Mouse (Mus musculus): Measurements from ENCODE around the gene F12. TPM values are rescaled to one million over a fixed set of nuclear protein-coding genes. Genes with fewer than 3 reads are reported as not detected.

The F12 gene
- polyA plus RNA-seq, 1 experiment from 2014 or later = 0.17 TPM

DNA sequence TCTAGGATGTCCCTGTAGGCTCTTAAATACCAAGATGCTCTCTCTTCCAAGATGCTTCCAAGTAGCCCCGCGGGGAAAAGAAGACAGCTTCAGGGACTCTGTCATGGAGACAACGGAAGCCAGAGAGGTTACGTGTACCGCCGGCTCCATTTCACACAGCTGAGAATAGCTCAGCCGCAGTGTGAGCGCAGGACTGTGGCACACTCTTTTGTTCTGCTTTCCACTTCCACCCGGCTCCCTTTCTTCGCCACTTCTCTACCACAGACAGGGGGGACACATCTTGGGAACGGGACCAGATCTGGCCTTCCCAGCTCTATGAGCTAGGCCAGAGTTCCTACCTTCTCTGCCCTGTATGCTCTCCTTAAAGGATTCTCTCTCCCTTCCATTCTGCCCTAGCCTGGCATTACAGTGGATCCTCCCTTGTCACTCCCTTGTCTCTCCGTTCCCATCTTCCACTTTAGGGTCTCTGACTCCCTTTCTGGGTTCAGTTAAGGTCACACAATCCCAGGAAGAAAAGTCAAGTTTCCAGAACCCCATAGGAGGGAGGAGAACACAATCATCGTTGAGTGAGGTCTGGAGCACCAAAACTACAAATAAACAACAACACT, 20.7 kb downstream of the F12 start:
- Histone ChIP-seq H3K4me1 (replicated peaks) (peaks cover 16% of the 10 kb centered on the region), H3K9me3 (no peaks in the 10 kb centered on the region), H3K27me3 (no peaks in the 10 kb centered on the region), H3K4me3 (no peak overlapping the region), H3K27ac (replicated peaks) (peak overlapping the region; percentile 72), H3K36me3 (no peaks in the 10 kb centered on the region), H3K9ac (0 out of 2 replicates have a peak overlapping the region, but pooled peaks have one; percentile 11), H3K4me2 (peak overlapping the region; percentile 20; the same call in 1 of the 2 replicates)
- 0 out of 2 replicates have a peak, but pooled peaks have one; percentile 23 for ATAC-seq (ENCODE audit: low FRiP score, low read depth)
- WGBS = 55% methylated on average over 13 of the region's 13 CpGs

DNA sequence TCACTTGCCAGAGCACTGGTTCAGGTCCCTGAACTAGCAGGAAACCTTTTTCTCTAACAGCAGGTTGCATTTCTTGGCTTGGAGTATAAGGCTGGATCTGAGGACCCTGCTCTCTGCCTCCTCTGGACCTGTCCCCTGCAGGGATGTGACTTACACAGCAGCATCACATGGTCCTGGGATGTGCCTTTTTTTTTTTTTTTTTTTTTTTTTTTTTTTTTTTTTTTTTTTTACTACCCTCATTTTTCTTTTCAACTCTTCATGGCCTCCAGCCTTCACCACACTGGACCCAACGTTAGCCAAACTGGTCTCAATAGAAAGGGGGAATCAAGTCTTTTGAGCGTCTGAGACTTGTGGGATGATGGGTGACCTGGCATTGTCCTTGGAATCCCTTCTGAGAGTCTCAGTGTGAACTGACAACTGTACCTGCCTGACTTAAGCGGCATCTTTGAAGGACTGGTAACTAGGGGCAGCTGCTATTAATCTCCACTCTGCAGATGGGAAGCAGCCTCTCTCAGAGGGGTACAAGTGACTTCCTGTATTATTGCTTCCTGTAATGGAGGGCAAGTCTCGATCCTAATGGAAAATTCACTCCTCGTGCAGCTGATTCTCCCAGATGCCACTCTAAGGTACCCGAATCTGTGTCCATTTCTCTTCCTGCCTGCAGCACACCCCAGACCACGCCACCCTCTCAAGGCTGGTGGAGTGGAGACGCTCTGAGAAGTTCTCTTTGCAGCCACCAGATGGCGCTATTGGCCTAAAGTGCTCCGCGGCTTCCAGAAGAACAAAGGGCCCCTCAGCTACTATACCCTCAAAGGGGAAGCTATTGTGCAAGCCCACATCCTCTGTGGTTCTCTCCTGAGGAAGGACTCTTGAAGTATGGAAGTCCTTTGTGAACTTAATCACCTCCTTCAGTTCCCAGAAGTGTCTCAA, 21.5 kb downstream of the F12 start:
- Histone ChIP-seq H3K9ac (0 out of 2 replicates have a peak overlapping the region, but pooled peaks have one; percentile 30), H3K27ac (replicated peaks) (peak overlapping the region; percentile 72), H3K4me1 (replicated peaks) (peaks cover 16% of the 10 kb centered on the region), H3K4me3 (no peak overlapping the region), H3K4me2 (peak overlapping the region; percentile 32), H3K9me3 (no peaks in the 10 kb centered on the region), H3K27me3 (no peaks in the 10 kb centered on the region), H3K36me3 (no peaks in the 10 kb centered on the region)
- ATAC-seq (ENCODE audit: low FRiP score, low read depth) = peak; percentile 87
- 15% methylated on average over 11 of the region's 11 CpGs for WGBS

DNA sequence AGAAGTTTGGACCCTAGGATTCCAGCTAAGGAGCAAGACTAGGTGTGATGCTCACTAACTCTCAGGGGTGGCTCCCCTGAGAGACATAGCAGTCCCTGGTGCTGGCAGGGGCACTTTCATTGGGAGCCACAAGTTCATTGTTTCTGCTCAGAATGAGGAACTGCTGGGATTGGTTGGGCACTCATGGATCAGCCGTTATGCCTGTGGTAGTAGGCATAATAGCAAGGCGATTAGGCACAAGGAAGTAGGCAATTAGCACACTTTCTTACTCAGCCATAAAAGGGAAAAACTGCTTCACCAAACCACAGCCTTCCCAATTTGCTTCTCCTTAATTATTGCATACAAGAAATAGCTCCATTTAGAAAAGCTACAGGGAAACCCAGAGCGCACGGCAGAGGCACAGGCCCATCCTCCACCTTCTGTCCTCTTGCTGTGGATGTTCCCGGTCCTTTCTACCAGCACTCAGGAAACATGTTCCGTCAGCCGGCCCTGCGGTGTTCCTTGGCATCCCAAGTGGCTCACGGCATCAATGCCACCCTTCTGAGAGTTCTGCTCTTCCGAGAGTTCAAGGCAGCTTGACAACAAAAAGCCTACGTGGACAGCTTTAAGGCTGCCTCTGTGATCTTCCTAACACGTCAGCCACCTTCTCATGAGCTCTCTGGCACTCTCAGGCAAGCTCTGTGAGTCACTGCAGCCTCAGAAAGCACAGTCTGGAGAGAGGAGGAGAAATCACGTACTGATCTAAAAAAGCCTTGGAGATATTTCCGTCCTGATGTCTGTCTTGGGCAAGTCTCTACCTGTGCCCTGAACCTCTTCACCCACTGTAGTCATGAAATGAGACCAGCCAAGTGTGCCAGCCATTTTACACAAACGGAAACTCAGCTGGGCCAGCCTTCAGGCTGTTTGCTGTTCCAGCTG, 22.4 kb downstream of the F12 start:
- Histone ChIP-seq H3K4me1 (replicated peaks) (peaks cover 16% of the 10 kb centered on the region), H3K27ac (replicated peaks) (peak overlapping the region; percentile 28; the same call in 1 of the 2 replicates), H3K4me3 (no peak overlapping the region), H3K4me2 (no peak overlapping the region), H3K36me3 (no peaks in the 10 kb centered on the region), H3K9ac (0 out of 2 replicates have a peak overlapping the region, but pooled peaks have one; percentile 5), H3K9me3 (no peaks in the 10 kb centered on the region), H3K27me3 (no peaks in the 10 kb centered on the region)
- 70% methylated on average over 15 of the region's 15 CpGs for WGBS
- ATAC-seq (ENCODE audit: low FRiP score, low read depth) = no peak

DNA sequence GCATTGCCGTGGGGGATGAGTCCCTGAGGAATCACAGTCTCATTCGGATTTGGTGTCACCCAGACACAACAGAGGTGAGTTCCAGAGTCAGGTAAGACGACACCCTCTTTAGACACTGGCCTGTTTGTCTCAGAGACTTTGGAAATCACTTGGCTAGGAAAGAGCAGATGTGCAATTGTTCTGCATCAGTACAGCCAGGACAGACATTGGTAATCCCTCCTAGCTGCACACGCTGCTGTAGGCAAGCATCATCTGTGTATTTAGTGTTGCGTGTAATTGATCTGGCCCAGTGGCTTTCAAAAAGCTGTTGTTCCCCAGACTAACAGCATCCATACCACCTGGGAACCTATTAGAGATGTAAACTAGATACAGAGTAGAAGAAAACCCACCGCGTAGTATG, 23.3 kb downstream of the F12 start:
- H3K4me1 ChIP-seq (replicated peaks) = peaks cover 16% of the 10 kb centered on the region
- H3K4me2 ChIP-seq = no peak overlapping the region
- H3K4me3 ChIP-seq = no peak overlapping the region
- ATAC-seq (ENCODE audit: low FRiP score, low read depth) = no peak
- H3K9me3 ChIP-seq = no peaks in the 10 kb centered on the region
- H3K36me3 ChIP-seq = no peaks in the 10 kb centered on the region
- H3K9ac ChIP-seq = no peak overlapping the region
- H3K27ac ChIP-seq (replicated peaks) = 0 out of 2 replicates have a peak overlapping the region, but pooled peaks have one; percentile 28
- H3K27me3 ChIP-seq = no peaks in the 10 kb centered on the region
- 52% methylated on average over 7 of the region's 7 CpGs for WGBS

DNA sequence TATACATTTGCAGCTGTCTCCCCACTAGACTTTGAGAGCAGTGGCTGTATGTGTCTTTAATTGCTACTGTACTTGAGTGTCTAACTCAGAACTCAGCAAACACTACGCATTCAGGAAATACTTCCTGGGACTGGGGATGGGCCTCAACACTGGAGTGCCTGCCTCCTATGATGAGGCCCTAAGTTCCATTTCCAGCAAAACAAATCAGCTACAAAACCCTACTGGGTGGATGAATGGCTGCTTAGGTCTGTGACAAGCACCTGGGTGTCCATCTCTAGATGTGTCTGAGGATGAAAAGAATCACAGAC, 26.6 kb downstream of the F12 start:
- Histone ChIP-seq H3K9ac (no peak overlapping the region), H3K27ac (replicated peaks) (no peak overlapping the region), H3K4me2 (no peak overlapping the region), H3K9me3 (no peaks in the 10 kb centered on the region), H3K36me3 (no peaks in the 10 kb centered on the region), H3K27me3 (no peaks in the 10 kb centered on the region), H3K4me3 (no peak overlapping the region), H3K4me1 (replicated peaks) (peaks cover 5% of the 10 kb centered on the region)
- no peak for ATAC-seq (ENCODE audit: low FRiP score, low read depth)
- 86% methylated on average over 1 of the region's 1 CpGs for WGBS

DNA sequence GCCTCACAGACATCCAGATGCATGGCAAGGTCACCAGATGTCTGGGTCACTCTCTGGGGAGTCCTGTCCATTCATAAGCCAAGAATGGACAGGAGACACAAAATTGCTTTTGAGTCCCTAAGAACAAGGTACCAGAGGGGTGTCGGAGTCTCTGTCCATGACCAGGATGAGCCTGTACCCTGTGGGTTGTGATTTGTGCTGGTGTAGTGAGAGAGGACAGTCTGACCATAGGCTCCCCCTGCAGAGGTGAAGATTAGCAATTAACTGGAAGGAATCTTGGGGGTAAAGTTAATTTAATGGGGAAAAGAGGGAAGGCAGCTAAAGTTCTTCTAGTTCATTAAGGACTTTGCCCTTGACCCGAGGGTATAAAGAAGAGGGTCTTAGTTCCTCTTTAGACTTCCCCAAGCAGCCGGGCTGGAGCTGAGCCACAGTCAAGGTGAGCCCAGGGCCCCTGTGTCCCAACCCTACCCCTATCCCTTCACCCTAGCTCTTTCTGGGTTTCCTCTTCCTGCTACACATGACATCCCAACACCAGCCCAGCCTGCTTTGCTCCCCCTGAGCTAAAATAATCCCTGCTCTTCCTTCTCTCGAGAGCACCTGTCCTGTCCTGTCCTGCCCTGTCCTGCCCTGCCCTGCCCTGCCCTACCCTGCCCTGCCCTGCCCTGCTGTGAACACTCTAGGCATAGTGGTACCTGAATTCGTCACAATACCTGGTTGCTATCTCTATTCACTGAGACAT, 27.1 kb downstream of the F12 start:
- Histone ChIP-seq H3K4me3 (no peak overlapping the region), H3K27ac (replicated peaks) (no peak overlapping the region), H3K36me3 (no peaks in the 10 kb centered on the region), H3K27me3 (no peaks in the 10 kb centered on the region), H3K9me3 (no peaks in the 10 kb centered on the region), H3K4me1 (replicated peaks) (0 out of 2 replicates have a peak, but pooled peaks cover 4% of the 10 kb centered on the region), H3K9ac (no peak overlapping the region), H3K4me2 (no peak overlapping the region)
- WGBS = 64% methylated on average over 5 of the region's 5 CpGs
- no peak for ATAC-seq (ENCODE audit: low FRiP score, low read depth)

DNA sequence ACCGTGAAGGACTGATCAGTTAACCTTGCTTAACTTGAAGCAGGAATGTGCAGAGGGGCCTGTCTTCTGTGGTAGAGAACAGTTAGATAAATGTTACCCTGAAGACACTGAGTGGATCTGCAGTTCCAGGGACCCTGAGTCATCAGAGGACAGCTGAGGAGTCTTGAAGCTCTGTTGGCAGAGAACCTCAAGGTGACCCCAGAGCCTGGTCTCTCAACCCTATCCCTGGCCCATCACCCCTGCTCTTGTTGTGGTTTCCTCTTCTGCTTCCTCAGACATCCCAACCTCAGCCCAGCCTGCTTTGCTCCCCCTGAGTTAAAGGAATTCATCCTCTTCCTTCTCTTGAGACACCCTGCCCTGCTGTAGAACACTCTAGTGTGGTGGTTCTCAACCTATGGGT, 28.5 kb downstream of the F12 start, which contains the start of gene Slc34a1:
Gene Slc34a1 (plus strand): TSS at position 100 of the 400 bp plus-strand sequence.
- H3K4me2 ChIP-seq = no peak within 1 kb of the TSS
- WGBS = 94% methylated on average over 1 of the region's 1 CpGs
- ATAC-seq (ENCODE audit: low FRiP score, low read depth) = no peak
- H3K4me1 ChIP-seq (replicated peaks) = no peaks in the 10 kb centered on the region
- H3K9ac ChIP-seq = no peak within 1 kb of the TSS
- H3K36me3 ChIP-seq = no peaks in the 10 kb centered on the region
- H3K27me3 ChIP-seq = no peaks in the 10 kb centered on the region
- no peak within 1 kb of the TSS for H3K27ac ChIP-seq (replicated peaks)
- H3K9me3 ChIP-seq = no peaks in the 10 kb centered on the region
- H3K4me3 ChIP-seq = no peak within 1 kb of the TSS

DNA sequence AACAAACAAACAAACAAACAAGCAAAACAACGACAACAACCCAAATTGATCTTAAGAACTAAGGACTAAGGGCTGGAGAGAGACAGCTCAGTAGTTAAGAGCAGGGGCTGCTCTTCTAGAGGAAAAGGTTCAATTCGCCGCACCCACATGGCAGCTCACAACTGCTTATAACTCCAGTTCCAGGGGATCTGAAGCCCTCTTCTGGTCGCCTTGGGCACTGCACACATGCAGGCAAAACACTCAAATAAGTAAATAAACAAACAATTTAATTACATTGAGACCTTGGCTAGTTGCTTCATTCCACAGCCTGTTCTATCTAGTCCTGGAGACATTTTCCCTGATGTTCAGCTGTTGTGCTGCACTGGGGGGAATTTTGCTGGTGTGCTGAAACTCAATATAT, 33.7 kb downstream of the F12 start:
- Histone ChIP-seq H3K27me3 (no peaks in the 10 kb centered on the region), H3K4me1 (replicated peaks) (no peaks in the 10 kb centered on the region), H3K4me2 (no peak overlapping the region), H3K9me3 (no peaks in the 10 kb centered on the region), H3K4me3 (no peak overlapping the region), H3K9ac (no peak overlapping the region), H3K27ac (replicated peaks) (no peak overlapping the region), H3K36me3 (no peaks in the 10 kb centered on the region)
- 70% methylated on average over 4 of the region's 4 CpGs for WGBS
- no peak for ATAC-seq (ENCODE audit: low FRiP score, low read depth)

DNA sequence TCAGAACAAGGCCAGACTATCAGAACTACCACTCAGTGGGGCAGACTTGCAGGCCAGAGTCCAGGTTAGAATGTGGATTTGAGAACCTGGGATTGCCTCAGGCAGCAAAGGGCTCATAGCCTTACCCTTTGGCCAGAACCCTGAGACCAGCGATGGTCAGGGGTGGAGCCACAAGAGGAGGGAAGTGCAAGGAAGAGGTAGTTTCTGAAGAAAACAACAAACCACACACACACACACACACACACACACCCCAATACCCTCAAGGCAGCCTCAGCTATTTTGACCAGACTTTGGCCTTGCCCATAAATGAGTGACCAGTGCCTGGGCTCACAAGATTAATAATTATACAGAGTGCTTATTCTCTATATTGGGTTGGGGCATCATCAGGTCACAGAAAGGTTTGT, 35.0 kb downstream of the F12 start:
- Histone ChIP-seq H3K4me1 (replicated peaks) (no peaks in the 10 kb centered on the region), H3K4me3 (no peak overlapping the region), H3K9me3 (no peaks in the 10 kb centered on the region), H3K36me3 (no peaks in the 10 kb centered on the region), H3K27me3 (no peaks in the 10 kb centered on the region), H3K4me2 (no peak overlapping the region), H3K27ac (replicated peaks) (no peak overlapping the region), H3K9ac (no peak overlapping the region)
- ATAC-seq (ENCODE audit: low FRiP score, low read depth) = no peak
- 100% methylated on average over 1 of the region's 1 CpGs for WGBS

DNA sequence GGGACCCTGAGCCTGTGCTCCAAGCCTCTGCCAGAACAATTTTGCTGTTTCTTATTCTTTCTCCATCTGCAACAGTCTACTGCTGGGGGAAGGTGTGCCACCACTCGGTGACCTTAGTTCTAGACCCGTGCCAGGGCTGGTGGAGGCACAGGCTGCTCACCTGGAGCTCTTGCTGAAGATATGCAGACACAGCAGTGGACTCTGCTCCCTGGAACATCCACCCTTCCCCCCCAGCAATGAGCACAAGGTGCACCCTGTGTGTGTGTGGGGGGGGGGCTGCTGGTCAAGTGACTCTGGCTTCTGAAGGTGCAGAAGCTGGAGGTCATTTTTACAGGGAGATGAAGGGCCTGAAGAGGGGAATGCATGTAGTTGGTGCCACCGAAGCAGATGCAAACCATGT, 35.9 kb downstream of the F12 start:
- no peaks in the 10 kb centered on the region for H3K9me3 ChIP-seq
- H3K4me3 ChIP-seq = no peak overlapping the region
- no peak for ATAC-seq (ENCODE audit: low FRiP score, low read depth)
- no peaks in the 10 kb centered on the region for H3K4me1 ChIP-seq (replicated peaks)
- H3K27ac ChIP-seq (replicated peaks) = no peak overlapping the region
- no peak overlapping the region for H3K9ac ChIP-seq
- no peak overlapping the region for H3K4me2 ChIP-seq
- H3K36me3 ChIP-seq = no peaks in the 10 kb centered on the region
- WGBS = 89% methylated on average over 3 of the region's 3 CpGs
- no peaks in the 10 kb centered on the region for H3K27me3 ChIP-seq

DNA sequence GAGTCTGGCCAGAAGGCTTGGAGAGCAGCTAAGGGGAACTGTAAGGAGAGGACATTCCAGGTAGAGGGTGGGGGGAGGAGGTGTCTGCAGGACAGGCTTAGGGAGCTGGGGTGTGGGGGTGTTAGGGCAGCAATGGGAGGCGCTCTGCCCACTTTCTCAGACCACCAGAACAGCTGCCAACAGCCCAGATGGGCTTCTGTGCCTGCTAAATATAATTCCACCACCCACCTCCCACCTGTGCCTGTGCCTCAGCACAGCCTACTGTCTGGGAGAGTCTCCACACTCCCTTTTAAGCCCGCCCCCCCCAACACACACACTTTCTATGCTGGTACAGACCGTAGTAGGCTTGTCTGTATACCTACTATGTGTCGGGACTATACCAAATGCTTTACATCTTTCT, 44.8 kb downstream of the F12 start:
- Histone ChIP-seq H3K27me3 (peaks cover 43% of the 10 kb centered on the region), H3K9ac (no peak overlapping the region), H3K36me3 (no peaks in the 10 kb centered on the region), H3K9me3 (no peaks in the 10 kb centered on the region), H3K27ac (replicated peaks) (no peak overlapping the region), H3K4me2 (no peak overlapping the region), H3K4me1 (replicated peaks) (no peaks in the 10 kb centered on the region), H3K4me3 (no peak overlapping the region)
- ATAC-seq (ENCODE audit: low FRiP score, low read depth) = no peak
- 82% methylated on average over 4 of the region's 4 CpGs for whole genome bisulfite sequencing
